Mouse (Mus musculus): ENCODE results near the gene Lbr. TPM values are rescaled to one million over a fixed set of nuclear protein-coding genes. Genes with fewer than 3 reads are reported as not detected.

Lbr gene
- 21.0 and 22.5 TPM in 2 replicates for polyA plus RNA-seq (2012; rRNA removed)

DNA sequence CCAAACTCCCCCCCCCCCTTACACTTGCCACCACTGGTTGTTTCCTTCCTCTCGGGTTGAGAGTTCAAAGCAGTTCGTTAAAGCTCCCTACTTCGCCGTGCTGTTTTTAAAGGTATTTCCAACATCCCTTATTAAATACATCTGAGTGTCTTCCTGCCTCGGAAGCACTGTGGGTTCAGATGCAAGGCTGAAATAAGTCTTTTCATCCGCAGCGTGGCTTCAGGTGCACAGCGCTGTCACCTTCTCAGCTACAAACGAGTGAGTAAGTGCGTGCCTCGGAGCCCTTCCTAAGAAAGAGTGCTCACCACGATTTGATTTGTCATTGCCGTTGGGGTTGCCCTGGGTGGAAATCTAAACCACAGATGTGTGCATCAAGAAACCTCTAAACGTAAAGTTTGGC is at the start of gene Lbr:
Lbr (minus strand) TSS at position 266 of the 400 bp plus-strand sequence.

Other genes starting within 250 kb of the Lbr start
- gene Enah, start 176.9 kb upstream of the Lbr start, polyA plus RNA-seq (2012; rRNA removed): 10.7 and 12.2 TPM in 2 replicates